Mouse (Mus musculus) megakaryocyte, embryonic 14.5 days (primary cell): ENCODE data around the gene Sh2b2. TPM values are rescaled to one million over a fixed set of nuclear protein-coding genes. Genes with fewer than 3 reads are reported as not detected.

Experiments
- H3K27me3 ChIP-seq: replicated peaks from 2 replicates; pipeline ENCODE3; 2012; ENCODE audit warnings: inconsistent platforms
- H3K36me3 ChIP-seq: replicated peaks from 2 replicates; pipeline ENCODE3; 2012; ENCODE audit warnings: low read length, inconsistent platforms, mixed read lengths
- H3K4me1 ChIP-seq: 2 replicates; pipeline ENCODE4 v1.6.1; 2012; ENCODE audit warnings: inconsistent platforms
- H3K4me3 ChIP-seq: replicated peaks from 2 replicates; pipeline ENCODE3; 2012; ENCODE audit warnings: moderate library complexity, mild to moderate bottlenecking, inconsistent platforms
- H3K9me3 ChIP-seq: 2 replicates; pipeline ENCODE4 v1.6.1; 2012; ENCODE audit warnings: inconsistent platforms
- FLI1 ChIP-seq: IDR thresholded peaks from 2 replicates; pipeline ENCODE4 v1.6.1; 2012; ENCODE audit warnings: low read length, inconsistent platforms, mixed read lengths
- GATA1 ChIP-seq: IDR thresholded peaks from 3 replicates; pipeline ENCODE4 v1.6.1; 2012; ENCODE audit warnings: mixed read lengths, low read length, inconsistent platforms, borderline replicate concordance
- polyA plus RNA-seq: library from polyadenylated mRNA; stranded (reverse); fragments of >175 nt; gene quantifications from 2 replicates; pipeline ENCODE4 v1.2.3, GENCODE M21; 2012; ENCODE audit warnings: low replicate concordance; ENCODE audit not compliant: insufficient read depth

Gene Sh2b2
- polyA plus RNA-seq, 1 experiment, result 10.7 TPM

DNA sequence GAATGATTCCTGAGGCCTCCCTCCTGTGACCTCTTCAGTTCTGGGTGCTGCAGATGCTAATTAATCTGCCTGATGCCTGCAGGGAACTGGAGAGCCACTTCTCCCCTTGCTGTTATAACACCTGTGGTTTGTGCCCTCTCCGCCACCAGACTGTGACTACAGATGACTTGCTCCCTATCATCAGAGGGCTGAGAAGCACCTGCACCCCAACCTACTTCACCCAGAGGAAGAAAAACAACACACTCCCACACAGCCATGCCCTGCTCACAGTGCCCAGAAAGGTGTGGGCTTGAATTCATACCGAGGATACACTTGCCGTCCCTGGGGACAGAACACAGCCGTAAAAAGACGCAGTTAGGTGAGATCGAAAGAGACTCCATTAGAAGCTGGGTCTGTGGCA lies 5.2 kb downstream of the Sh2b2 start:
- Histone ChIP-seq H3K4me1 (peaks cover 50% of the 10 kb centered on the region), H3K36me3 (no peaks in the 10 kb centered on the region), H3K9me3 (no peaks in the 10 kb centered on the region), H3K4me3 (no peak overlapping the region), H3K27me3 (peaks cover 70% of the 10 kb centered on the region)
- no peak for TF ChIP-seq FLI1
- TF ChIP-seq GATA1, result no peak

DNA sequence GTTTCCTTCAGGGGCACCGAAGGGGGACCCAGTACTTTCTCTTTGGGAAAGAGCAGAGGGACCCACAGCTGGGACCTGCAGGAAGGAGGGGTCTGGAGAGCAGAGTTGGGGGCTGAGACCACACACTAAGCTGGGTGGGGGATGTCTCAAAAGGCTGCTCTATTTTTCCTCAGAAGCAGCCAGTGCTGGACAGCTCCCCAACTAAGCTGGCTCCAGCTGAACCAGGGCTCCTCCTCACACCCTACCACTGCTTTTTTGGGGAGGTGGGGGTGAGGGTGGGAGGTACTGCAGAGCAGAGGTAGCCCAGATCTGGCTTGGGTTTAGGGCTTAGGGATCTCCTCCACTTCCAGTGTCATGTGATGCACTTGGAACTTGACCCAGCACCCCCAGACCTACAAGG lies 6.0 kb downstream of the Sh2b2 start:
- H3K9me3 ChIP-seq, result no peaks in the 10 kb centered on the region
- H3K36me3 ChIP-seq, result no peaks in the 10 kb centered on the region
- peaks cover 47% of the 10 kb centered on the region for H3K4me1 ChIP-seq
- peaks cover 67% of the 10 kb centered on the region for H3K27me3 ChIP-seq
- TF ChIP-seq FLI1, result no peak
- no peak for TF ChIP-seq GATA1
- H3K4me3 ChIP-seq, result no peak overlapping the region

DNA sequence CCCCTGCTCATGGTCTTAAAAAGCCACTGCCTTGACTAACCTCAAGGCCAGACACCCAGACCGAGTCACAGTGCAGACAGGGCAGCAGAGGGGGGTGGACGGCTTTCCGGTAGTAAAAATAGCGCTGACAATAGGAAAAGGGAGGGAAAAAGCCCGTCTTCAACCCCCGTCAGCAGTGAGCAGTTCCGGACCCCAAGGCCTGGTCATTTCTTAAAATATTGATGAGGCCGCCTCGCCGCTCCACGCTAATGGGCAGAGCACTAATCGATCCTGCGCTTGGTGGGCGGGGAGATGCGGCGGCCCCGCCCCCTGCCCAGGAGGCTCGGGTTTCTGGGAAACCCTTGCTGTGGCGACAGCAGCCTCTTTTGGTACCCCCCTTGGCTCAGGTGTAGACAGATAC lies 8.7 kb downstream of the Sh2b2 start:
- peak overlapping the region; percentile 87 for H3K4me3 ChIP-seq
- peaks cover 41% of the 10 kb centered on the region for H3K4me1 ChIP-seq
- H3K9me3 ChIP-seq, result no peaks in the 10 kb centered on the region
- H3K27me3 ChIP-seq, result peaks cover 56% of the 10 kb centered on the region
- H3K36me3 ChIP-seq, result no peaks in the 10 kb centered on the region
- no peak for TF ChIP-seq GATA1
- TF ChIP-seq FLI1, result no peak

DNA sequence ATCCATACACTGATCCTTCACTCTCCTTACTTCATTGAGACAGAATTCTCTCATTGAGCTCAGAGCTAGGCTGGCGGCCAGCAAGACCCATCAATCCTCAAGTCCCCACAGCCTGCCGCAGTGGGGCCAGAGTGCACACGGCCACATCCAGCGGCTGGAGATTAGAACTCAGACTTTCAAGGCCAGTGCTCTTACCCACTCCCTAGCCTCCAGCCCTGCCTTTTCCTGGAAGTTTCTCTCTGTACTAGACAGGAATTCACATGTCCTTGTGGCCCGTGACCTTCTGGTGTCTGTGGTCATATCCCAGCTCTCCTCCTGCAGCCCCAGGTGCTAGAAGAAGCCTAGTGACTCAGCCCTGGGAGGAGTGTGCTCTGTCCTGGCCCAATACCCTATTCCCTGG lies 9.7 kb downstream of the Sh2b2 start:
- no peak overlapping the region for H3K4me3 ChIP-seq
- H3K4me1 ChIP-seq, result peaks cover 41% of the 10 kb centered on the region
- peaks cover 56% of the 10 kb centered on the region for H3K27me3 ChIP-seq
- peaks cover 5% of the 10 kb centered on the region for H3K36me3 ChIP-seq
- peaks cover 5% of the 10 kb centered on the region for H3K9me3 ChIP-seq
- no peak for TF ChIP-seq FLI1
- TF ChIP-seq GATA1, result no peak

DNA sequence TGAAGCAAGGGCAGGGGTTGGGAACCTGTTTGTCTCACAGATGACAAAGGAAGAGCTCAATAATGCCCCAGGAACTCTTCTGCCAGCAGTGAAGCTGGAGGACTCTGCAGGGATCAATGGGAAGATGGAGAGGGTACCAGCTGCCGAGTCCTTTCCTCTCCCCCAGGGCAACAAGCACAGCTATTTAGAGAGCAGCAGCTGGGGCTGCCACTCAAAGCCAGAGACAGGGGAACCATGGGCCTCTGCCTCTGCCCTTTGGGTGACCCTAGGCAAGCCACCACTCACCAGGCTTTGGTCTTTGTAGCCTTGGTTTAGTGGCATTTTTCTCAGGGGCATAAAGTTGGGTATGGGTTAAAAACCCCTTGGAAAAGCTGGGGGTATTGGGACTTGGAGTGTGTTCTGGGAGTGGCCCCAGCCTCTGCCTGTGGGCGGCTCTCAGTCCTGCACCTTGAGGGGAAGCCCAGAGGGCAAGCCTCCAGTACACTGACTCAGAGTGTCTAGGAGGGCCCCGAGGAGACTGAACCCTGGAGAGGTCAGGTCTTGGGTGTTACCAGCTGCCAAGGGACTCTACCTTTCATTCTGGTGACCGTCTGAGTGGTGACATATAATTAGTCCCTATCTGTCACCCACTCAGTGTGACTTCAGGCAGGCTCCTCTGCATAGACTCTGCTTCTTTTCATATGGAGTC lies 15.9 kb downstream of the Sh2b2 start:
- Histone ChIP-seq H3K27me3 (peaks cover 37% of the 10 kb centered on the region), H3K9me3 (peaks cover 11% of the 10 kb centered on the region), H3K4me3 (no peak overlapping the region), H3K4me1 (peaks cover 42% of the 10 kb centered on the region), H3K36me3 (peaks cover 34% of the 10 kb centered on the region)
- TF ChIP-seq FLI1 (no peak), GATA1 (no peak)

DNA sequence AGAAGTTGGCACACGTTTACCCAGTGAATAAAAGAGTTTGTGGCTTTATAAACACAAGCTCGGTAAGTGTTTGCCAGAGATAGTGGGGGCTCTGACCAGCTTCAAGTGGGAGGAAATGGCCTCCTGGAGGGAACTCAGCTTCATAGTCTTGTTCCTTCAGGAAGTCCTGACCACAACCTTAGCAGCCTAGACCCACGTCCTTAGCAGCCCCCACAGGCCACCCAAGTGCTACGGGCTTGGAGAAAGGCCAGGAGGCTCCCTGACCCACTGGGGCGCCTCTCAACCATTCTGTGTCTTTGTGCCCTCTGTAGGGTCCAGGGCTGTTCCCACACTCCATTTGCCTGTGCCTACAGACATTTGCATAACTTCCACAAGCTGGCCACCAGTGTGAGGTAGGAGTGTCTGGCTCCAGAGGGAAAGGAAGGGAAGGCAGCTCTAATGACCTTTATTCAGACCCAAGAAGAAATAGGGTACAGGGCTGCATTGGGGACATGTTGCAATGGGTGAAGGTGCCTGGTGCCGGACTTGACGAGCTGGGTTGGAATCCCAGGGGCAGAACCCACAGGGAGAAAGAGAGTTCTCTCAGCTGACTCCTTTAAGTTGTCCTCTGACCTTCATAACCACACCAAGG lies 20.0 kb downstream of the Sh2b2 start:
- peaks cover 20% of the 10 kb centered on the region for H3K9me3 ChIP-seq
- peaks cover 28% of the 10 kb centered on the region for H3K27me3 ChIP-seq
- peaks cover 39% of the 10 kb centered on the region for H3K4me1 ChIP-seq
- peaks cover 62% of the 10 kb centered on the region for H3K36me3 ChIP-seq
- TF ChIP-seq GATA1 (no peak), FLI1 (no peak)
- H3K4me3 ChIP-seq, result no peak overlapping the region

DNA sequence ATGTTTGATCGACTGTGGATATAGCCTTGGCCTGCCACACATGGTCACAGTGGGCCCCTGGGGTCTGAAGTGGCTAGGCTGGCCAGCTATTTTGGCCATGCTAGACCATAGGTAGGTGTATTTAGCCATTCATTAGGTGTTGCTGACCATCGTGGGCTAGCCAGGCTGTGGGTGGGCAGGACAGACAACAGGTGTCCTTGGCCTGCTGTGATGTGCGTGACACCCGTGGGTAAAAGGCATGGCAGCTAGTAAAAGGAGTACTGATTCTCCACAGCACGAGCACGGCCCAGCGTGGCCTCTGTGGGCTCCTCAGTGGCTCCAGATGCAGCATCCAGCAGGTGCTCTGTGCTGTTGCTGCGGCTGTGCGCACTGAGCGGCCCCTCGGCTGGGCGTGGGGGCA lies 27.8 kb downstream of the Sh2b2 start:
- no peak for TF ChIP-seq FLI1
- TF ChIP-seq GATA1, result no peak
- H3K27me3 ChIP-seq, result peaks cover 20% of the 10 kb centered on the region

DNA sequence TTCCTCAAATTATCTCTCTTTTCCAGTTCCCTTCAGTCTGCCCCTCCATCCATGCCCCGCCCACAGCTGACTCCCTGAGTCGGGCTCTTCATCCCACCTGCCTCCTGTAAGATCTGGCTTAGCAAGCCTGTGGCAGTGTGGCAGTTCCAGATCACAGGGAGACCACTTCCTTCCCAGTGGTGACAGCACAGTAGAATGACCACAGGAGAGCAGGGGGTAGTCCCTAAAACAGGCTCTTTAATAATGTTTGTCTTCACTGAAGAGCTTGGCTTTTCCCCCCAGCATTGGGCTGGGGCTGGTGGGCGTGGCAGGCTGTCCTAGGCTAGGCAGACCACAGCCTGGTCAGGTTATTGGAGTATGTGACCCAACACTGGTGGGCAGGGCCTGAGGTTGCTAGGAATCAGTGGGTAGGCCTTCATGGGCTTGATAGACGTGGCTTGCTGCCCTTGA lies 28.4 kb downstream of the Sh2b2 start:
- peaks cover 13% of the 10 kb centered on the region for H3K9me3 ChIP-seq
- H3K36me3 ChIP-seq, result peaks cover 28% of the 10 kb centered on the region
- peaks cover 20% of the 10 kb centered on the region for H3K27me3 ChIP-seq
- H3K4me1 ChIP-seq, result peaks cover 60% of the 10 kb centered on the region
- TF ChIP-seq GATA1, result no peak
- TF ChIP-seq FLI1, result no peak
- peak overlapping the region; percentile 78 for H3K4me3 ChIP-seq

More for the DNA sequence above, 27.8 kb downstream of the Sh2b2 start:
- Histone ChIP-seq H3K4me3 (peak overlapping the region; percentile 64), H3K9me3 (peaks cover 19% of the 10 kb centered on the region), H3K36me3 (peaks cover 34% of the 10 kb centered on the region), H3K4me1 (peaks cover 60% of the 10 kb centered on the region)

DNA sequence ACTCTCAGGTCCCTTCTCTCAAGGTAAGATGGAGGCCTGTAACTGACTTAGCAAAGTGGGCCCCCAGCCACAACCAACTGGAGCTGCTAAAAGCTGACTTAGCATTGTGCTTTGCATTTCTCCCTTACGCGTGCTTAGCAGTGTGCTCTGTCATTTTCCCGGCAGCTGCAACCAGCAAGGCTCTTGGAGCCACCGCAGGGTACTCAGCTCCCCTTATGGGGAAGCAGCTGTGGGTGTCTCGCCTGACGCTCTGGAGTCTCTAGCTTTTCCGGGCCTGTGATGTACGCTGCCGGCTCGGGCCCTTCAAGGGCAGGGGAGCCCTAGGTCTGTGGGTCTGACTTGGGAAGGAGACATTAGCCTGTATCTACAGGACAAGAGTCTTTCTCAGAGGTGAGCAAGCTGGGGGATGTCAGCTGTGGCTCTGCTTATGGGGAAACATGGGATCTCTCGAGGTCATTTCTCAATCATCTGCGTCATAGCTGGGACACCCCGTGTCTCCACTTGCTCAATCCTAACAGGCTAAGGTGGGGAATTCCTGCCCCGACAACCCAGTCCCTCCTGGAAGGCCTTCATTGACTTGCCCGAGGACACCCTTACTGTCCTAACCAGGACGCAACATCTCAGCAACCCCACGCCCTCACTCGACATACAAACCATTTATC lies 29.2 kb downstream of the Sh2b2 start:
- Histone ChIP-seq H3K9me3 (peaks cover 12% of the 10 kb centered on the region), H3K4me1 (peaks cover 68% of the 10 kb centered on the region), H3K36me3 (peaks cover 25% of the 10 kb centered on the region), H3K27me3 (peaks cover 20% of the 10 kb centered on the region), H3K4me3 (peak overlapping the region; percentile 72)
- TF ChIP-seq GATA1, result no peak

DNA sequence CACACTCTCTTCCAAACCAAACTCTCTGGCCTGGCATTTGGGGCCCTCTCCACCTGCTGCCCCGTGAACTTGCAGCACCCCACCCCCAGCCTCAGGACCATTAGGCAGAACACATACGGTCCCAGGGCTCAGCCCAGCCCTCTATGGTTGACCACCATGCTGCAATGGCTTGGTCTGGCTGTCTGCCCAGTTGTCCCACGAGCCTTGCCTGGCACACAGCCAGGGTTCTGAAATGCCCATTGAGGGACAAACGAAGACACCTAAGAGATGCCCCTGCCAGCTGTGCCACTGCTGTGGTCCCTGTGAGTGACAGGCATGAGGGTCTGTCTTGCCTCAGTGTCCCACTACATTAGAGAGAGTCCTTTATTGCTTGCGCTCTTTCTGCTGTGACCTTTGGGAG lies 30.4 kb downstream of the Sh2b2 start:
- Histone ChIP-seq H3K36me3 (peaks cover 17% of the 10 kb centered on the region), H3K4me1 (peaks cover 75% of the 10 kb centered on the region), H3K9me3 (peaks cover 12% of the 10 kb centered on the region), H3K27me3 (peaks cover 20% of the 10 kb centered on the region), H3K4me3 (no peak overlapping the region)
- no peak for TF ChIP-seq GATA1
- no peak for TF ChIP-seq FLI1
